Mouse (Mus musculus): ENCODE data around the gene Map3k13.

DNA sequence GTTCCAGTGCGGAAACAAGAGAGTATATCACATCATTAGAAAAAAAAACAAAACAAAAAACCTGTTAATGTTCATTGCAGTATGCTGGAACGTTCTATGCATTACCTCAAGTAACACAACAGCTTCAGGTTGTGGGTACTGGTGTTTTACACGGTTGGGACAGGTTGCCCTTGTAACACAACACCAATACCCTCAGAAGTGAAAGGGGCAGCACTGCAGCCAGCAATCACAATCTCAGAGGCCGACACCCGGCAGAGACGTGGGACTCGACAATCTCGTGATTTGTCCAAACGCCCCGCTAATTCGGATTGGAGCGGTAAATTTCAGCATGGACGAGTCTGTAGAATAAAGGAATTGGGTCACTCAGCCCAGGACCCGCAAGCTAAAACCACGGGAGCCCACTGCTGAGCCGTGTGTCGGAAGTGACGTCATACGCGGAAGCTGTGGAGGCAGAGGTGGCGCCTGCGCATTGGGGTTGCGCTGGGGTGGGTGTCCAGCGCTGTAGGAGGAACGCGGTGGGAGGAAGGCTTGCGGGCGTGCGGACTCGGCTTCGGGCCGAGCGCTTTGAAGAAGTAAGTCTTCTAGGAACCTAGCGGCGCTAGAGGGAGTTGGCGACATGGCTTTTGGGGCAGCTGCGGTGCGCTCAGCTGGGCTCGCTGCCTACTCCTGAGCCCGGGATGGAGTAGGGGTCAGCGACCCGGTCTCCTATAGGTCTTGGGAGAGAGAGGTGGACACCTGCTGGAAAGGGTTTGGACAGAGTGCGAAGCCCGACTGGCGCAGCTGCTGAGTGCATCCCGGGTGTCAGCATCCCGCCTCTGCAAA, at the start of gene Map3k13:
- TF ChIP-seq MYOD1 (IDR thresholded peaks at IDR 0.05; ENCODE audit: control insufficient read depth, insufficient read length, low read depth) (no peak), USF1 (IDR thresholded peaks at IDR 0.05; ENCODE audit: low read depth) (no peak)
